Mouse (Mus musculus) adrenal gland (tissue): ENCODE data around the gene Gm17482.

Source experiments
- intact Hi-C: fragments of 180-260 bp; cut with DNase I; formaldehyde crosslinking; loops from one replicate; pipeline ENCODE4 v1.15.1; 2025

Gene Gm17482

DNA sequence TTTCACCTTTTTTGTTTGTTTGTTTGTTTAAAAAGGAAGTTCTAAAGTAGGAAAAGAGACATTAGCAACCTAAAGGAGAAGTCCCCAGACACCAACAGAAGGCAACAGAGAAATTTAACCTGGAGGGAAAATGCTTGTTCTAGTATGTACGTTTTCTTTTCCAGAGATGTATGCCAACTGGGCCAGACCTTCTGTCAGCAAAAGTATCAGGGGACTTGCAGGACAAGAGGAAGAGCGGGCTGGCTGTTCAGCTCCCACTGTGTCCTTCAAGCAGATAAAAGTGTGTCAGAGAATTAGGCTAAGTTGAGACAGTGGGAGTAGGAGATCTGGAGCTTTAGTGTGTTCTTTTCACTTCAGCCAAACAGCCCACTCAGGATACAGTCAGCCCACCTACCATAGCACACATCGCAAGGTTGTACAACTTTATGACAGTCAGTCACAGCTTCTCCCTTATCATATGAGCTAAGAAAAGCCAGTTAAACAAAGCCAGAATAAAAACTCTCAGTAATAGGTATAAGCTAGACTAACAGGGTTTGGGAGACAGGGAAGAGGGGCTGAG, 18.4 kb downstream of the Gm17482 start:
- intact Hi-C loops: no loop called here

DNA sequence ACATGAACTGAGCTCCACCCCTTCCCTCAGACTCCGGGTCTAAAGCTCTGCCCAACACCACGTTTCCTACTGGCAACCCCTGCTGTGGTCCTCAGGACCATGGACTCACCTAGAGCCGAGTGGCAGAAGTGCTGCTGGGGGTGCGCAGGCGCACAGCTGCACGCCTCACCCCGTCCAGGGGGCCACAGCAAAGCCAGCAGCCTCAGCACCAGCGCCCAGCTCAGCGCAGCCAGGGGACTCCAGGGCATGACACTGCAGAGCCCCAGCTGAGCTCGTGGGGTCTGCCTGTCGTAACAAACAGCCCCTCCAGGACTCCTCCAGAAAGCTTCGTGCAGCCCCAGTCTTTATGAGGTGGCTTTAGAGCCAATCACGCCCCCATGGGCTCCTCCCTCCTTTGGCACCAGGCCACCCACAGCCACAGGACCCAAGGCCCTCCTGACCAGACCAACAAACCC, 24.4 kb downstream of the Gm17482 start:
- intact Hi-C loops: no loop called here

- intact Hi-C loops: no loop called here
Observed at GRCm38 (mm10) chr6:115252099-115252873, 25.1 kb downstream of the Gm17482 start, which contains the start of gene Timp4. TSS of gene Timp4 (minus strand) at chr6:115252205.

- intact Hi-C loops: no loop called here
Observed at GRCm38 (mm10) chr6:115255171-115255570, 28.0 kb downstream of the Gm17482 start.

- intact Hi-C loops: loop anchor here (10.0 kb wide), 1 partner anchor 226 kb away; the partner anchor contains the start of gene Tamm41
Observed at GRCm38 (mm10) chr6:115260507-115260906, 33.4 kb downstream of the Gm17482 start.

DNA sequence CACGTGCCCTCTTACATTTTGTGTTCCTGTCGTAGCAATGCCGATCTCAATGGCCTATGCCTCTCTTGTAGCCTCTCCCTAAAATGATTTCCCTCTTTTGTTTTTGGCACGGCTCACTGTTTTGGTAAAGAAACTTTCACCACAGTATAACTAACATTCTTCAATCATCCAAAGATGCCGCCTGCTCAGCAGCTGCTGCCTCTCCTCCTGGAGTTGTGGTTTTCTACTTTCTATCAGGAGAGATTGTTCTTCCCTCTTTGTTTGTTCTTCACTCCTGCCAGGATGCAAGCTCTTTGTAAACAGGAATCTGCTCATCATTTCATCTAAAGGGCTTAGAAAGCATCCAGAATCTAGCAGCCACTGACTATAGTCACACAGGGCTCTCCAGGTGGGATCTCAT, 39.6 kb downstream of the Gm17482 start:
- intact Hi-C loops: loop anchor here (1.0 to 10.0 kb wide), 2 partner anchors 39 to 232 kb away; partner anchors contain the start of genes Gm17482 and Tamm41

DNA sequence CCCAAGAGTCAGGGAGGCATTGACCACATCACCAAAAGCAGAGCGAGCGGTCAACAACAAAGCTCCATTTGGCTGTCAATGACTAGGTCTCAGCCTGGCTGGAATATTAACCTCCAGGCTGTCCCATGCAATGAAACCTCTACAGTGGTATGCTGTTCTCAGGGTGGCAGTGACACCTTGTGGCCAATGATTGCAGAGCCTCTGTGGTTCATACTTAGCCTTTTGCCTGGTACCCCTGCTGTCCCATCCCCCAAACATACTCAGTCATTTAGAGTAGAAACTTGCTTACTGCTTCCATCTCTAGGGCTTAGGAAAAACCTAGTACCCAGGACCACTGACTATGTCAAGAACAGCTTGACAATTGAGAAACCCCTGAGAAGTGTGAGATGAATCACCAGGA, 40.8 kb downstream of the Gm17482 start:
- intact Hi-C loops: loop anchor here (1.0 to 10.0 kb wide), 4 partner anchors 41 to 271 kb away; partner anchors contain the start of genes Gm17482 and Tamm41

- intact Hi-C loops: loop anchor here (2.0 to 10.0 kb wide), 3 partner anchors 94 to 270 kb away; partner anchors contain the start of gene Tamm41
Observed at GRCm38 (mm10) chr6:115268551-115269385, 41.6 kb downstream of the Gm17482 start.

DNA sequence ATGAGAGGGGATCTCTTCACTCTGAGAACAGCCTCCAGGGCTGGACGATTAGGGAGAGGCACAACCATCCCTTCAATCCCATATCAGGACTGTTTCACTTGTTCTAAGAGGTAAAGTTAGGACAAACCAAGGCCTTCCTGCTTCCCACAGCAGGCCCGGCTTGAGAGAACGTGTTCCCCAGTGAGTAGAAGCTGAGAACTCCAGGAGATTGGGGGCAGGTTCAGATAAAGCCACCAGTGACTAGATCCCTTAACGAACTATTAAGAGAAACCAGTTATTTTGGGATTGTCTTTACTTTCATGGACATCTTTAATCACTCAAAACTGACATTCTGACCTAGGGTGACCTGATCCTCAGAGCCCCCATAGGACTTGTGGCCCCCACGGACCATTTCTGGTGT, 42.4 kb downstream of the Gm17482 start:
- intact Hi-C loops: loop anchor here (2.0 to 10.0 kb wide), 3 partner anchors 95 to 269 kb away; partner anchors contain the start of gene Tamm41

- intact Hi-C loops: no loop called here
Observed at GRCm38 (mm10) chr6:115270085-115270484, 42.9 kb downstream of the Gm17482 start.

DNA sequence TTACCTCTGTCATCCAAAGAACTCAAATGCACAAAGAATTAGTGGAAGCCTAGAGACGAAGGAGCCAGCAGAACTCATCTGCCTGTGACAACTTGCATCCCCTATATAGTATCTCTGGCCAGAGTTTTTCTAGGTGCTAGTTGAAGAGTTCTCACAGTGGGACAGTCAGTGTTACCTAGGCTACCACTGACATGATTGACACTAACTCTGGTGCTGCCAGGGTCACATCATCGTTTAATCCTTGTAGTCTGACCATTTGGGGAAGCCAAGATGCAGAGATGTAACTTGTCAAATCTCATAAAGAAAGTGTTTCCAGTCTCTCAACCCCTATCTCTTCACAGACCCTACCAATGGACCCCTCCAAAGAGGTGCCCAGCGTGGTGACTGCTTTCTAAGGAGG, 44.2 kb downstream of the Gm17482 start:
- intact Hi-C loops: no loop called here

- intact Hi-C loops: no loop called here
Observed at GRCm38 (mm10) chr6:115271866-115272271, 44.7 kb downstream of the Gm17482 start.

GRCm38 (mm10) chr6:115273346-115273745, 46.2 kb downstream of the Gm17482 start:
- intact Hi-C loops: no loop called here

GRCm38 (mm10) chr6:115274705-115275104, 47.6 kb downstream of the Gm17482 start:
- intact Hi-C loops: no loop called here

DNA sequence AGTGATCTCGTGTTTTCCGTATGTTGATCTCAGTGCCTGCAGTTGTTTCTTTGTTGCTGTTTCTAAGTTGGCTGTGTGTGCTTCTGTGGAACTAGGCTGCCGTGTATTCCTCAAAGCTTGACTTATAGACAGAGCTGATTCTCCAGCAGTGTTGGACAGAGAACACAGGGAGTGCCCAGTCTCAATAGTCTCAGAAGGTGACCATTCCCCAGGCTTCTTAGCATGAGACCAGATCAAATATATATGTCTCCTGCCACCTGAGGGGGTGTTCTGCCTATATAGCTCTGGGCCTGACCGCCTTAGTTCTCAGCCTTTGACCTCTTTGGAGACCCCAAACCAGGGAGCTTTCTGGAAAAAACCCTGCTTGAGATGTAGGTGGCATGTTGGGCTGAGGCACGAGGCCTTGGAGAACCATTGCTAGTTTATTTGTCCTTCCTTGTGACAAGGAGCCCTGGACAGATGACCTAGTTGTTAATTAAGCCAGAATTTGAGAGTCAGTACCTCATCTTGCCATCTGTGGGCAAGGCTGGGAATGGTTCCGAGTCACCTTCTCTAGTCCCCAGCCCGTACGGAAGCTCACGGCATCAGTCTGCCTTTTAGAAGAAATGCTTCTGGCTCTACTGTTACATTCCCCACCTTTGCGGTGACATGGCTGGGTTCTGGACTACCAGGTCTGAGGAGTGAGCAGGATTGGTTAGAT, 48.1 kb downstream of the Gm17482 start:
- intact Hi-C loops: no loop called here

- intact Hi-C loops: no loop called here
Observed at GRCm38 (mm10) chr6:115278086-115278485, 50.9 kb downstream of the Gm17482 start.

DNA sequence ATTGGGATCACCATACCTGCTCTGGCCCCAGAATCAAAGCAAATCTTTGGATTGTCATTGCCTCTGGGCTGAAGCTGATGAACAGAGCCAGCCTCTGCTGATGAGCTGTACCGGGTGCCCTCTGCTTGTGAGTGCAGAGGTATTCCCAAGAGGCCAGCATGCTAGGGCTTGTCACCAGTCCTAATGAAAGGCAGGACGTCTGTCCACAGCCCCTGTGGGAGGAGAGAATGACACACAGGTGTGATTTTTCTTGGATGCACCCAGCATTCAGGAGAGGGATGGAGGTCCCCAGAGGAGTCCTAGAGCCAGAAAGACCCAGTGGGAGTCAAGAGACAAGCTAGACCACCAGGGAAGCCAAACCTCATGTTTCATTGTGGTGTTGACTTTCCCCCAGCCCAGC, 52.5 kb downstream of the Gm17482 start:
- intact Hi-C loops: no loop called here

- intact Hi-C loops: no loop called here
Observed at GRCm38 (mm10) chr6:115284153-115284552, 57.0 kb downstream of the Gm17482 start.

DNA sequence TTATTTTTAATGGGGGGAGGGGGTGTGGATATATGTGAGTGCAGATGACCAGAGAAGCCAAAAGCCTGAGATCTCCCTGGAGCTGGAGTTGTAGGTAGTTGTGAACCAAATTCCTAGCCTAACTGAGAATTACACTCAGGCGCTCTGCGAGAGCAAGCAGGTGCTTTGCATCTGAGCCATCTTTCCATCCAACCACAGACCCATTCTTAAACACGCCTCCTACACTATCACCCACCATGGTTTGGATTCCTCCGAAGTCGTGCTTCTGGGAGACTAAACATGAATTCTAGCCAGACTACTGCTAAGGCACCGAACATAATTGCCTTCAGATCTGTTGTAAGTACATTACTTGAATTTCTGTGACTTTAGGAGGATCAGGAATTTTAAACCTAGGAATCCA, 59.3 kb downstream of the Gm17482 start:
- intact Hi-C loops: no loop called here

DNA sequence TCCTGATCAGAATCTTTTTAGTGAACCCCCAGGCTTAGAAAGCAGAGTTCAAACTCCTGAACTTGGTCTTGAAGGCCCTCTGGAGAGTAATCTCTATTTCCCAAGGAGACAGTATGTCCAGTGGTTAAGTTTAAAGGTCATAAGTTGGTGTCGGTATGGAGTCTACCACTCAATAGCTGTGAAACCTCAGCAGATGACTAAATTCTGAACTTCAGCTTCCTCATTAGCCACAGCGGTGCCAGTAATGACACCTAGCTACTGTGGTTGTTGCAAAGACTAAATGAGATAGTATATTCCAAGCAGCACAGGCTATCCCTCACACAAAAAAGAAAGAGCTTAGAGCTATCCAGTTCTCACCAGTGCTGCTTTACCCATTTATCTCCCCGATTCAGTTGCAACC, 61.1 kb downstream of the Gm17482 start:
- intact Hi-C loops: no loop called here

DNA sequence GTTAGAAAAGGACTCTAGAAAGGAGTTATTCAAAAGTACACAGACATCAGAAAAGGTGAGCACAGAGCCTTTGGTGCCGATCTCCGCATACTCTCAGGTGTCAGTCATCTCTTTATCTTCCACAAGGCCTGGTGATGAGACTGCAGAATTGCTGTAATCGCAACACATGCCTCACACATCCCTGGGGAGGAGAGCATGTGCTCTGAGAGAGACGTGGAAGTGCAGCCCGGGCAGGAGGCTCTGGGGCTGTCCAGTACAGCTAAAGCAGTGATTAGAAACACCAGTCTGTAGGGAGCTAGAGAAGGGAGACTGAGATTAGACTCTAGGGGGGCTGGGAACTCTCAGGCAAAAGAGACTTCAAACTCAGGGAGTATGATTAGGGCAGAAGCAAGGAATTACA, 63.4 kb downstream of the Gm17482 start:
- intact Hi-C loops: no loop called here
